Mouse (Mus musculus) myocyte (in vitro differentiated cells): ENCODE results near the gene 4931429L15Rik. TPM values are rescaled to one million over a fixed set of nuclear protein-coding genes. Genes with fewer than 3 reads are reported as not detected.

Experiments
- H3K27me3 ChIP-seq: one replicate; pipeline ENCODE4 v1.6.1; 2011; ENCODE audit not compliant: control insufficient read depth, insufficient read depth, insufficient read length
- H3K36me3 ChIP-seq: one replicate; pipeline ENCODE4 v1.6.1; 2011; ENCODE audit not compliant: control insufficient read depth, insufficient read depth
- H3K4me2 ChIP-seq: one replicate; pipeline ENCODE4 v1.6.1; 2011; ENCODE audit warnings: low read depth, control low read depth
- H3K4me3 ChIP-seq: one replicate; pipeline ENCODE4 v1.5.1; 2011; ENCODE audit warnings: mild to moderate bottlenecking, control low read depth, moderate library complexity
- H3K79me2 ChIP-seq: one replicate; pipeline ENCODE4 v1.6.1; 2011; ENCODE audit not compliant: control insufficient read depth, insufficient read depth
- H3ac ChIP-seq: one replicate; pipeline ENCODE4 v1.6.1; 2011; ENCODE audit not compliant: control insufficient read depth, insufficient read length
- CEBPB ChIP-seq: IDR thresholded peaks from 2 replicates; pipeline ENCODE4 v1.6.1; 2011; ENCODE audit warnings: mild to moderate bottlenecking, moderate library complexity; ENCODE audit not compliant: poor library complexity, insufficient read depth, severe bottlenecking
- E2F4 ChIP-seq: IDR thresholded peaks from one replicate; pipeline ENCODE4 v1.6.1; 2011; ENCODE audit warnings: mild to moderate bottlenecking, control low read depth, moderate library complexity; ENCODE audit not compliant: insufficient read depth
- MAX ChIP-seq: IDR thresholded peaks from one replicate; pipeline ENCODE4 v1.6.1; 2011; ENCODE audit warnings: low read depth, mild to moderate bottlenecking, control low read depth
- MYOD1 ChIP-seq, 3 experiments: IDR thresholded peaks; one replicate each; pipeline ENCODE4 v1.6.1; 2011; ENCODE audit warnings: control low read depth in 2 of 3, low read depth in 2 of 3, mild to moderate bottlenecking in 2 of 3, moderate library complexity in 1 of 3; ENCODE audit not compliant: insufficient read length in 2 of 3, control insufficient read depth in 1 of 3
- MYOG ChIP-seq, 3 experiments: IDR thresholded peaks; one replicate each; pipeline ENCODE4 v1.6.1; 2011; ENCODE audit warnings: control low read depth in 2 of 3, low read depth in 2 of 3, mild to moderate bottlenecking in 2 of 3; ENCODE audit not compliant: insufficient read length in 2 of 3, control insufficient read depth in 1 of 3, insufficient read depth in 1 of 3
- POLR2A ChIP-seq: IDR thresholded peaks from one replicate; pipeline ENCODE4 v1.6.1; 2011; ENCODE audit warnings: low read depth, mild to moderate bottlenecking, control low read depth, moderate library complexity; ENCODE audit not compliant: insufficient read length
- POLR2AphosphoS2 ChIP-seq: IDR thresholded peaks from one replicate; pipeline ENCODE4 v1.6.1; 2011; ENCODE audit warnings: low read depth, control low read depth; ENCODE audit not compliant: insufficient read length
- REST ChIP-seq: IDR thresholded peaks from one replicate; pipeline ENCODE4 v1.6.1; 2011; ENCODE audit warnings: mild to moderate bottlenecking, control low read depth, moderate library complexity; ENCODE audit not compliant: insufficient read depth, insufficient read length
- SRF ChIP-seq: IDR thresholded peaks from one replicate; pipeline ENCODE4 v1.6.1; 2011; ENCODE audit warnings: low read depth; ENCODE audit not compliant: control insufficient read depth, insufficient read length
- TCF12 ChIP-seq: IDR thresholded peaks from one replicate; pipeline ENCODE4 v1.6.1; 2011; ENCODE audit warnings: mild to moderate bottlenecking, control low read depth; ENCODE audit not compliant: poor library complexity, insufficient read depth, severe bottlenecking
- TCF3 ChIP-seq: IDR thresholded peaks from one replicate; pipeline ENCODE4 v1.6.1; 2011; ENCODE audit warnings: low read depth, control low read depth; ENCODE audit not compliant: insufficient read length
- USF1 ChIP-seq: IDR thresholded peaks from one replicate; pipeline ENCODE4 v1.6.1; 2011; ENCODE audit warnings: low read depth, mild to moderate bottlenecking, control low read depth, moderate library complexity
- polyA plus RNA-seq: library from polyadenylated mRNA; unstranded; fragments of >200 nt; fragmentation: generic; extraction: Trizol; gene quantifications from one replicate; pipeline ENCODE4 v1.2.1, GENCODE M21; 2012; ENCODE audit warnings: missing spikeins

4931429L15Rik gene
- polyA plus RNA-seq, 1 experiment, result not detected

GRCm38 (mm10) chr9:46317957-46318356 lies 1.8 kb downstream of the 4931429L15Rik start:
- no peak for TF ChIP-seq TCF3
- no peak for TF ChIP-seq E2F4
- no peak for TF ChIP-seq MAX
- no peak for TF ChIP-seq POLR2A
- TF ChIP-seq MYOD1 (IDR thresholded peaks at IDR 0.05; ENCODE audit: control insufficient read depth in 1 of 3, insufficient read length in 2 of 3, low read depth in 2 of 3), result no peak
- no peak for TF ChIP-seq MYOG (IDR thresholded peaks at IDR 0.05; ENCODE audit: control insufficient read depth in 1 of 3, insufficient read depth in 1 of 3, insufficient read length in 2 of 3, low read depth in 2 of 3)
- TF ChIP-seq REST, result no peak
- no peak for TF ChIP-seq POLR2AphosphoS2
- Histone ChIP-seq H3K4me3 (no peak overlapping the region), H3K27me3 (peaks cover 29% of the 10 kb centered on the region), H3K4me2 (no peak overlapping the region), H3ac (no peak overlapping the region), H3K79me2 (no peaks in the 10 kb centered on the region), H3K36me3 (no peaks in the 10 kb centered on the region)

GRCm38 (mm10) chr9:46316909-46317308 lies 2.9 kb downstream of the 4931429L15Rik start:
- TF ChIP-seq TCF12 (no peak), CEBPB (no peak), POLR2AphosphoS2 (no peak), E2F4 (no peak), POLR2A (no peak), REST (no peak), TCF3 (no peak), SRF (no peak), MYOD1 (IDR thresholded peaks at IDR 0.05; ENCODE audit: control insufficient read depth in 1 of 3, insufficient read length in 2 of 3, low read depth in 2 of 3) (no peak), MAX (no peak), MYOG (IDR thresholded peaks at IDR 0.05; ENCODE audit: control insufficient read depth in 1 of 3, insufficient read depth in 1 of 3, insufficient read length in 2 of 3, low read depth in 2 of 3) (no peak), USF1 (no peak)
- Histone ChIP-seq H3K4me3 (no peak overlapping the region), H3K79me2 (no peaks in the 10 kb centered on the region), H3ac (no peak overlapping the region), H3K36me3 (no peaks in the 10 kb centered on the region), H3K4me2 (no peak overlapping the region), H3K27me3 (peaks cover 34% of the 10 kb centered on the region)

GRCm38 (mm10) chr9:46316388-46316787 lies 3.4 kb downstream of the 4931429L15Rik start:
- H3K4me2 ChIP-seq, result no peak overlapping the region
- H3K27me3 ChIP-seq, result peaks cover 30% of the 10 kb centered on the region
- H3K4me3 ChIP-seq, result no peak overlapping the region
- no peaks in the 10 kb centered on the region for H3K36me3 ChIP-seq
- no peaks in the 10 kb centered on the region for H3K79me2 ChIP-seq
- no peak overlapping the region for H3ac ChIP-seq
- TF ChIP-seq TCF12, result no peak
- no peak for TF ChIP-seq POLR2AphosphoS2
- no peak for TF ChIP-seq POLR2A
- no peak for TF ChIP-seq TCF3

GRCm38 (mm10) chr9:46315807-46316365 lies 3.9 kb downstream of the 4931429L15Rik start:
- TF ChIP-seq POLR2A (no peak), MYOG (IDR thresholded peaks at IDR 0.05; ENCODE audit: control insufficient read depth in 1 of 3, insufficient read depth in 1 of 3, insufficient read length in 2 of 3, low read depth in 2 of 3) (no peak), MYOD1 (IDR thresholded peaks at IDR 0.05; ENCODE audit: control insufficient read depth in 1 of 3, insufficient read length in 2 of 3, low read depth in 2 of 3) (no peak), TCF12 (no peak), CEBPB (no peak), REST (no peak), POLR2AphosphoS2 (no peak), E2F4 (no peak), SRF (no peak), TCF3 (no peak), MAX (no peak), USF1 (no peak)

GRCm38 (mm10) chr9:46314921-46315320 lies 4.9 kb downstream of the 4931429L15Rik start:
- no peak overlapping the region for H3ac ChIP-seq
- TF ChIP-seq TCF12 (no peak), SRF (no peak), REST (no peak), CEBPB (no peak), POLR2AphosphoS2 (no peak), TCF3 (no peak), MAX (no peak), USF1 (no peak), E2F4 (no peak), POLR2A (no peak), MYOG (IDR thresholded peaks at IDR 0.05; ENCODE audit: control insufficient read depth in 1 of 3, insufficient read depth in 1 of 3, insufficient read length in 2 of 3, low read depth in 2 of 3) (no peak), MYOD1 (IDR thresholded peaks at IDR 0.05; ENCODE audit: control insufficient read depth in 1 of 3, insufficient read length in 2 of 3, low read depth in 2 of 3) (no peak)
- H3K36me3 ChIP-seq, result no peaks in the 10 kb centered on the region

More at GRCm38 (mm10) chr9:46315807-46316365, 3.9 kb downstream of the 4931429L15Rik start:
- Histone ChIP-seq H3K27me3 (peaks cover 33% of the 10 kb centered on the region), H3K4me2 (no peak overlapping the region), H3K4me3 (no peak overlapping the region), H3ac (no peak overlapping the region), H3K79me2 (no peaks in the 10 kb centered on the region), H3K36me3 (no peaks in the 10 kb centered on the region)

More at GRCm38 (mm10) chr9:46314921-46315320, 4.9 kb downstream of the 4931429L15Rik start:
- Histone ChIP-seq H3K79me2 (no peaks in the 10 kb centered on the region), H3K27me3 (peaks cover 33% of the 10 kb centered on the region), H3K4me3 (no peak overlapping the region), H3K4me2 (no peak overlapping the region)
